In genomic region chr16:17804449-17804912, GRCm38 (mm10) we compare ENCODE assay signal across 8 mouse cellular contexts. TPM values are rescaled to one million over a fixed set of nuclear protein-coding genes. Genes with fewer than 3 reads are reported as not detected.
A peak's percentile ranks its signal among the peaks of the same experiment; 100 is the strongest.
DNase-seq lines count a peak whose midpoint lies in the region; ATAC-seq lines count a peak whose summit lies in the region.

No protein-coding gene starts in this region.

- peaks cover 86% of the 10 kb centered on the region for H3K4me1 ChIP-seq in lung, embryonic 16.5 days (replicated peaks; ENCODE audit: control insufficient read depth, insufficient read depth, low read length)
- H3K4me1 ChIP-seq in brown adipose tissue, adult 24 weeks (ENCODE audit: control insufficient read depth, insufficient read depth, insufficient read length, low read length): no peaks in the 10 kb centered on the region; the same call in 1 of the 2 replicates
- H3K4me1 ChIP-seq in hindbrain, embryonic 14.5 days (replicated peaks; ENCODE audit: control insufficient read depth, insufficient read depth, low read length): peaks cover 39% of the 10 kb centered on the region

- peak overlapping the region; percentile 59 for H3K4me2 ChIP-seq in lung, embryonic 16.5 days (ENCODE audit: low read depth, low read length)
- H3K4me2 ChIP-seq in hindbrain, embryonic 14.5 days (replicated peaks): peak overlapping the region; percentile 47

- ATAC-seq in lung, embryonic 16.5 days (ENCODE audit: low read depth): peak; percentile 26; the same call in 1 of the 2 replicates
- no peak for ATAC-seq in hindbrain, embryonic 14.5 days (ENCODE audit: low FRiP score)
- peak; percentile 28; the same call in 1 of the 2 replicates for ATAC-seq in megakaryocyte progenitor cell, adult 5-6 weeks (replicated peaks; ENCODE audit: poor library complexity)

- no peak for DNase-seq in lung, postnatal 10 days
- no peak for DNase-seq in hindbrain, embryonic 14.5 days (ENCODE audit: low spot score)
- DNase-seq in yolk sac, embryonic 10.5 days (ENCODE audit: low spot score): peak; percentile 77
- DNase-seq in ovary, adult 18-20 months (ENCODE audit: low spot score): no peak
- no peak for DNase-seq in spleen, adult 12 weeks (ENCODE audit: low spot score)

- peaks cover 2% of the 10 kb centered on the region; the same call in 1 of the 2 replicates for H3K36me3 ChIP-seq in lung, embryonic 16.5 days (ENCODE audit: control insufficient read depth, insufficient read depth, low read length)
- no peaks in the 10 kb centered on the region for H3K36me3 ChIP-seq in hindbrain, embryonic 14.5 days (replicated peaks; ENCODE audit: control insufficient read depth, insufficient read depth)

- 17% methylated on average over 31 of the region's 33 CpGs for WGBS in lung, embryonic 16.5 days
- 3% methylated on average over 33 of the region's 33 CpGs for WGBS in hindbrain, embryonic 14.5 days

- peak overlapping the region; percentile 17 for H3K9ac ChIP-seq in lung, embryonic 16.5 days (ENCODE audit: low read length)
- H3K9ac ChIP-seq in hindbrain, embryonic 14.5 days: 0 out of 2 replicates have a peak overlapping the region, but pooled peaks have one; percentile 2

- no peak overlapping the region for H3K27ac ChIP-seq in lung, embryonic 16.5 days (ENCODE audit: low read length)
- no peak overlapping the region for H3K27ac ChIP-seq in brown adipose tissue, adult 24 weeks (replicated peaks; ENCODE audit: low read depth, low read length)
- no peak overlapping the region for H3K27ac ChIP-seq in hindbrain, embryonic 14.5 days

- peaks cover 54% of the 10 kb centered on the region for H3K27me3 ChIP-seq in lung, embryonic 16.5 days (ENCODE audit: control insufficient read depth, insufficient read depth, low read depth, low read length)
- H3K27me3 ChIP-seq in hindbrain, embryonic 14.5 days (ENCODE audit: control insufficient read depth, insufficient read depth, low read length): peaks cover 71% of the 10 kb centered on the region

- peak overlapping the region; percentile 37 for H3K4me3 ChIP-seq in lung, embryonic 16.5 days (ENCODE audit: low read length)
- H3K4me3 ChIP-seq in brown adipose tissue, adult 24 weeks (ENCODE audit: insufficient read depth, low read depth, low read length): peak overlapping the region; percentile 30; the same call in 1 of the 2 replicates
- H3K4me3 ChIP-seq in hindbrain, embryonic 14.5 days (replicated peaks; ENCODE audit: low read length): peak overlapping the region; percentile 20

- H3K9me3 ChIP-seq in lung, embryonic 16.5 days (ENCODE audit: control insufficient read depth, low read length): no peaks in the 10 kb centered on the region
- H3K9me3 ChIP-seq in hindbrain, embryonic 14.5 days (ENCODE audit: control insufficient read depth, low read length): no peaks in the 10 kb centered on the region

RNA-seq across cellular contexts. Expression of gene Scarf2, which starts 7.4 kb away (rescaled TPM):
- 12.4 and 13.9 TPM in 2 replicates for polyA plus RNA-seq in lung, embryonic 16.5 days (2015; fragmentation: Nextera tagmentation; extraction: Ambion mirVana)
- 0.92 and 1.8 TPM in 2 replicates for polyA plus RNA-seq in brown adipose tissue, adult 24 weeks (2012; ENCODE audit: insufficient read depth, insufficient read length, missing spikeins)
- polyA plus RNA-seq in hindbrain, embryonic 14.5 days (2014; fragmentation: Nextera tagmentation; extraction: Ambion mirVana): 2.9 and 3.4 TPM in 2 replicates
- 0.10 TPM in 1 of 2 replicates, not detected in the other for total RNA-seq in megakaryocyte progenitor cell, adult 5-6 weeks (2015)
- total RNA-seq in megakaryocyte progenitor cell, adult 5-6 weeks (2017): 0.07 TPM in 1 of 2 replicates, not detected in the other

RNA-seq across cellular contexts. Expression of gene B830017H08Rik, which starts 28.4 kb away (rescaled TPM):
- not detected in 2 replicates for polyA plus RNA-seq in lung, embryonic 16.5 days (2015; fragmentation: Nextera tagmentation; extraction: Ambion mirVana)
- not detected in 2 replicates for polyA plus RNA-seq in brown adipose tissue, adult 24 weeks (2012; ENCODE audit: insufficient read depth, insufficient read length, missing spikeins)
- polyA plus RNA-seq in hindbrain, embryonic 14.5 days (2014; fragmentation: Nextera tagmentation; extraction: Ambion mirVana): 6.0 and 6.1 TPM in 2 replicates
- not detected in 2 replicates for total RNA-seq in megakaryocyte progenitor cell, adult 5-6 weeks (2015)
- not detected in 2 replicates for total RNA-seq in megakaryocyte progenitor cell, adult 5-6 weeks (2017)

RNA-seq across cellular contexts. Expression of gene Car15, which starts 33.7 kb away (rescaled TPM):
- 4.1 and 4.5 TPM in 2 replicates for polyA plus RNA-seq in lung, embryonic 16.5 days (2015; fragmentation: Nextera tagmentation; extraction: Ambion mirVana)
- polyA plus RNA-seq in brown adipose tissue, adult 24 weeks (2012; ENCODE audit: insufficient read depth, insufficient read length, missing spikeins): 1.5 and 2.1 TPM in 2 replicates
- 2.5 and 3.4 TPM in 2 replicates for polyA plus RNA-seq in hindbrain, embryonic 14.5 days (2014; fragmentation: Nextera tagmentation; extraction: Ambion mirVana)
- 1.3 and 1.9 TPM in 2 replicates for total RNA-seq in megakaryocyte progenitor cell, adult 5-6 weeks (2015)
- 1.2 and 2.5 TPM in 2 replicates for total RNA-seq in megakaryocyte progenitor cell, adult 5-6 weeks (2017)

RNA-seq across cellular contexts. Expression of gene Klhl22, which starts 45.1 kb away (rescaled TPM):
- 59.0 and 62.8 TPM in 2 replicates for polyA plus RNA-seq in lung, embryonic 16.5 days (2015; fragmentation: Nextera tagmentation; extraction: Ambion mirVana)
- polyA plus RNA-seq in brown adipose tissue, adult 24 weeks (2012; ENCODE audit: insufficient read depth, insufficient read length, missing spikeins): 10.2 and 19.0 TPM in 2 replicates
- 82.1 and 96.0 TPM in 2 replicates for polyA plus RNA-seq in hindbrain, embryonic 14.5 days (2014; fragmentation: Nextera tagmentation; extraction: Ambion mirVana)
- total RNA-seq in megakaryocyte progenitor cell, adult 5-6 weeks (2015): 7.5 and 10.6 TPM in 2 replicates
- 12.8 and 34.6 TPM in 2 replicates for total RNA-seq in megakaryocyte progenitor cell, adult 5-6 weeks (2017)
